Mouse (Mus musculus): ENCODE results near the gene Ttc21a. TPM values are rescaled to one million over a fixed set of nuclear protein-coding genes. Genes with fewer than 3 reads are reported as not detected.

Gene Ttc21a
- polyA plus RNA-seq, 1 experiment from 2014 or later = 0.04 TPM

Other genes starting within 250 kb of the Ttc21a start
- not detected in 2 replicates for gene Scn10a, start 218.3 kb upstream of the Ttc21a start, polyA plus RNA-seq (2015; fragmentation: Nextera tagmentation; extraction: Ambion mirVana)
- gene Scn11a, start 112.2 kb upstream of the Ttc21a start, polyA plus RNA-seq (2015; fragmentation: Nextera tagmentation; extraction: Ambion mirVana) = 0.03 TPM in 1 of 2 replicates, not detected in the other
- 43.8 and 45.5 TPM in 2 replicates for gene Wdr48, start 42.7 kb upstream of the Ttc21a start, polyA plus RNA-seq (2015; fragmentation: Nextera tagmentation; extraction: Ambion mirVana)
- 31.6 and 39.0 TPM in 2 replicates for gene Gorasp1, start within 50 bp of the Ttc21a start, polyA plus RNA-seq (2015; fragmentation: Nextera tagmentation; extraction: Ambion mirVana)
- 5.9 and 7.8 TPM in 2 replicates for gene Csrnp1, start 47.1 kb downstream of the Ttc21a start, polyA plus RNA-seq (2015; fragmentation: Nextera tagmentation; extraction: Ambion mirVana)
- gene Xirp1, start 86.0 kb downstream of the Ttc21a start, polyA plus RNA-seq (2015; fragmentation: Nextera tagmentation; extraction: Ambion mirVana) = 0.14 and 1.6 TPM in 2 replicates
- gene Cx3cr1, start 132.3 kb downstream of the Ttc21a start, polyA plus RNA-seq (2015; fragmentation: Nextera tagmentation; extraction: Ambion mirVana) = 13.7 and 15.2 TPM in 2 replicates
- gene Ccr8, start 154.5 kb downstream of the Ttc21a start, polyA plus RNA-seq (2015; fragmentation: Nextera tagmentation; extraction: Ambion mirVana) = 0.97 and 1.0 TPM in 2 replicates
- 34.8 and 35.0 TPM in 2 replicates for gene Slc25a38, start 172.8 kb downstream of the Ttc21a start, polyA plus RNA-seq (2015; fragmentation: Nextera tagmentation; extraction: Ambion mirVana)
- gene Rpsa, start 190.1 kb downstream of the Ttc21a start, polyA plus RNA-seq (2015; fragmentation: Nextera tagmentation; extraction: Ambion mirVana) = 1,156 and 1,211 TPM in 2 replicates
- gene Mobp, start 212.1 kb downstream of the Ttc21a start, polyA plus RNA-seq (2015; fragmentation: Nextera tagmentation; extraction: Ambion mirVana) = 1.7 and 2.6 TPM in 2 replicates